In the genomic region with DNA sequence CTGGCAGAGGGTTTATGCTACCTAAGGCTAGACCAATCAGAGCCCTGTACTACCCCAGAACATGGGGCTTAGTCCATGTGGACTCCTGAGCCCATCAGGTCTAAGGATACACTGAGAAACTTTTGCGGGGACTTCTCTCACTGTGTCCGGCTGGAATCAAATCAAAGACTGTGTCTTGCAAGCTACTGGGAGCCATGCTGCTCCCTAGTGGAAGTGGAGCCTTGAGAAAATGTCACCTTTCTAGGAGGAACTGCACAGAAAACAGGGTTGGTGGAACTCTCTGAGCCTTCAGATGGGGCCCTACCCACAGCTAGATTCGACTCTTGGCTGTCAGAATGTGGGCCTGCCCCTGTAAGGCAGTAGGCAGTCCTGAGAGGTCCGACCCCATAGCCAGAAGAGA, we compare ENCODE assay signal across 8 mouse cellular contexts. TPM values are rescaled to one million over a fixed set of nuclear protein-coding genes. Genes with fewer than 3 reads are reported as not detected.
A peak's percentile ranks its signal among the peaks of the same experiment; 100 is the strongest.
DNase-seq lines count a peak whose midpoint lies in the region; ATAC-seq and TF ChIP-seq lines count a peak whose summit lies in the region.
"Had no signal": no experiment of that assay in that cellular context is flagged by ENCODE, and none has a peak within 500 bp of the region (broad histone marks: within the 10 kb centered on the region; RNA-seq: fewer than 3 reads in every experiment).

No protein-coding gene starts in this region.

- 45% methylated on average over 4 of the region's 4 CpGs for WGBS in heart, embryonic 13.5 days
- 45% methylated on average over 4 of the region's 4 CpGs for WGBS in midbrain, postnatal 0 days
- WGBS in midbrain, embryonic 14.5 days, result 49% methylated on average over 4 of the region's 4 CpGs
- 54% methylated on average over 4 of the region's 4 CpGs for WGBS in limb, embryonic 12.5 days
- 47% methylated on average over 4 of the region's 4 CpGs for WGBS in midbrain, embryonic 15.5 days

- peak overlapping the region; percentile 63; the same call in 1 of the 2 replicates for H3K9ac ChIP-seq in heart, embryonic 13.5 days
- no peak overlapping the region for H3K9ac ChIP-seq in midbrain, postnatal 0 days (replicated peaks; ENCODE audit: low read length, poor library complexity, severe bottlenecking)
- no peak overlapping the region for H3K9ac ChIP-seq in midbrain, embryonic 14.5 days (replicated peaks; ENCODE audit: low read length)
- H3K9ac ChIP-seq in limb, embryonic 12.5 days (replicated peaks), result no peak overlapping the region
- no peak overlapping the region for H3K9ac ChIP-seq in midbrain, embryonic 15.5 days

- no peak overlapping the region for H3K4me2 ChIP-seq in heart, embryonic 13.5 days
- no peak overlapping the region for H3K4me2 ChIP-seq in midbrain, postnatal 0 days (ENCODE audit: low read depth, low read length, poor library complexity, severe bottlenecking)
- H3K4me2 ChIP-seq in midbrain, embryonic 14.5 days (ENCODE audit: low read length), result no peak overlapping the region
- no peak overlapping the region for H3K4me2 ChIP-seq in limb, embryonic 12.5 days
- H3K4me2 ChIP-seq in midbrain, embryonic 15.5 days, result no peak overlapping the region

- peak; percentile 44 for TF ChIP-seq CTCF in midbrain, postnatal 0 days (IDR thresholded peaks at IDR 0.05)

- no peak for ATAC-seq in heart, embryonic 13.5 days (ENCODE audit: extremely low read depth, insufficient number of reproducible peaks, low FRiP score, low TSS enrichment)
- no peak for ATAC-seq in midbrain, postnatal 0 days (ENCODE audit: low FRiP score)
- ATAC-seq in midbrain, embryonic 14.5 days (ENCODE audit: low FRiP score, low TSS enrichment), result no peak
- no peak for ATAC-seq in limb, embryonic 12.5 days (ENCODE audit: insufficient number of reproducible peaks, insufficient read depth, low FRiP score, low TSS enrichment, low read depth)
- ATAC-seq in midbrain, embryonic 15.5 days (replicated peaks), result no peak

- no peaks in the 10 kb centered on the region for H3K36me3 ChIP-seq in heart, embryonic 13.5 days
- no peaks in the 10 kb centered on the region for H3K36me3 ChIP-seq in midbrain, postnatal 0 days (ENCODE audit: insufficient read depth, low read length)
- H3K36me3 ChIP-seq in midbrain, embryonic 14.5 days (ENCODE audit: control insufficient read depth, insufficient read depth, low read length), result no peaks in the 10 kb centered on the region
- peaks cover 23% of the 10 kb centered on the region for H3K36me3 ChIP-seq in limb, embryonic 12.5 days
- H3K36me3 ChIP-seq in midbrain, embryonic 15.5 days (replicated peaks), result no peaks in the 10 kb centered on the region

- H3K27me3 ChIP-seq in heart, embryonic 13.5 days (replicated peaks), result peaks cover 18% of the 10 kb centered on the region
- H3K27me3 ChIP-seq in midbrain, postnatal 0 days (ENCODE audit: insufficient read depth, low read length), result no peaks in the 10 kb centered on the region
- no peaks in the 10 kb centered on the region for H3K27me3 ChIP-seq in midbrain, embryonic 14.5 days (ENCODE audit: control insufficient read depth, insufficient read depth, low read length)
- no peaks in the 10 kb centered on the region for H3K27me3 ChIP-seq in limb, embryonic 12.5 days
- H3K27me3 ChIP-seq in midbrain, embryonic 15.5 days (replicated peaks), result no peaks in the 10 kb centered on the region

- H3K9me3 ChIP-seq in heart, embryonic 13.5 days, result no peaks in the 10 kb centered on the region
- H3K9me3 ChIP-seq in midbrain, postnatal 0 days (ENCODE audit: low read length), result no peaks in the 10 kb centered on the region
- H3K9me3 ChIP-seq in midbrain, embryonic 14.5 days (ENCODE audit: control insufficient read depth, low read length), result no peaks in the 10 kb centered on the region
- H3K9me3 ChIP-seq in limb, embryonic 12.5 days, result peaks cover 3% of the 10 kb centered on the region; the same call in 1 of the 2 replicates
- no peaks in the 10 kb centered on the region for H3K9me3 ChIP-seq in midbrain, embryonic 15.5 days
- H3K9me3 ChIP-seq: megakaryocyte, embryonic 14.5 days had no signal

- H3K27ac ChIP-seq in heart, embryonic 13.5 days (replicated peaks), result no peak overlapping the region
- no peak overlapping the region for H3K27ac ChIP-seq in midbrain, postnatal 0 days (ENCODE audit: low read depth, low read length)
- no peak overlapping the region for H3K27ac ChIP-seq in midbrain, embryonic 14.5 days (replicated peaks; ENCODE audit: low read depth, low read length)
- H3K27ac ChIP-seq in limb, embryonic 12.5 days, result 0 out of 2 replicates have a peak overlapping the region, but pooled peaks have one; percentile 4
- H3K27ac ChIP-seq in midbrain, embryonic 15.5 days, result no peak overlapping the region

- DNase-seq in heart, adult 8-10 months (ENCODE audit: low spot score), result no peak
- no peak for DNase-seq in midbrain, postnatal 0 days (ENCODE audit: low spot score)
- DNase-seq in midbrain, embryonic 14.5 days, result no peak
- peak; percentile 87 for DNase-seq in R1 (ENCODE audit: low read depth, low spot score)

- no peak overlapping the region for H3K4me3 ChIP-seq in heart, embryonic 13.5 days
- no peak overlapping the region for H3K4me3 ChIP-seq in midbrain, postnatal 0 days (ENCODE audit: low read depth, low read length)
- no peak overlapping the region for H3K4me3 ChIP-seq in midbrain, embryonic 14.5 days (replicated peaks; ENCODE audit: low read depth, low read length)
- H3K4me3 ChIP-seq in limb, embryonic 12.5 days (replicated peaks), result no peak overlapping the region
- no peak overlapping the region for H3K4me3 ChIP-seq in midbrain, embryonic 15.5 days
- H3K4me3 ChIP-seq: megakaryocyte, embryonic 14.5 days had no signal

- peaks cover 19% of the 10 kb centered on the region for H3K4me1 ChIP-seq in heart, embryonic 13.5 days
- H3K4me1 ChIP-seq in midbrain, postnatal 0 days (ENCODE audit: insufficient read depth, low read length), result no peaks in the 10 kb centered on the region
- H3K4me1 ChIP-seq in midbrain, embryonic 14.5 days (ENCODE audit: control insufficient read depth, insufficient read depth, low read length), result no peaks in the 10 kb centered on the region
- peaks cover 30% of the 10 kb centered on the region for H3K4me1 ChIP-seq in limb, embryonic 12.5 days (replicated peaks)
- peaks cover 5% of the 10 kb centered on the region for H3K4me1 ChIP-seq in midbrain, embryonic 15.5 days

RNA-seq across cellular contexts. Expression of a gene that starts 18.5 kb away (rescaled TPM):
- 2.2 and 2.7 TPM in 2 replicates for polyA plus RNA-seq in heart, embryonic 13.5 days (2015; fragmentation: Nextera tagmentation; extraction: Ambion mirVana)
- 1 to 10 TPM; 4.7 to 6.3 (median 5.5) TPM for total RNA-seq in heart, adult 8-10 months (2022)
- 4.6 and 5.5 TPM in 2 replicates for total RNA-seq in midbrain, postnatal 0 days (2014; rRNA removed)
- polyA plus RNA-seq in midbrain, postnatal 0 days (2015; fragmentation: Nextera tagmentation; extraction: Ambion mirVana), result 1.1 and 1.5 TPM in 2 replicates
- polyA plus RNA-seq in midbrain, embryonic 14.5 days (2014; fragmentation: Nextera tagmentation; extraction: Ambion mirVana), result 0.97 and 1.4 TPM in 2 replicates
- polyA plus RNA-seq in limb, embryonic 12.5 days (2016; fragmentation: Nextera tagmentation; extraction: Ambion mirVana), result 10.2 TPM in 2 replicates
- 1.6 TPM in 2 replicates for polyA plus RNA-seq in midbrain, embryonic 15.5 days (2015; fragmentation: Nextera tagmentation; extraction: Ambion mirVana)

RNA-seq across cellular contexts. Expression of a gene that starts 47.4 kb away (rescaled TPM):
- not detected in 2 replicates for polyA plus RNA-seq in heart, embryonic 13.5 days (2015; fragmentation: Nextera tagmentation; extraction: Ambion mirVana)
- not detected for total RNA-seq in heart, adult 8-10 months (2022)
- 0.22 TPM in 1 of 2 replicates, not detected in the other for total RNA-seq in midbrain, postnatal 0 days (2014; rRNA removed)
- polyA plus RNA-seq in midbrain, postnatal 0 days (2015; fragmentation: Nextera tagmentation; extraction: Ambion mirVana), result not detected in 2 replicates
- not detected in 2 replicates for polyA plus RNA-seq in midbrain, embryonic 14.5 days (2014; fragmentation: Nextera tagmentation; extraction: Ambion mirVana)
- not detected in 2 replicates for polyA plus RNA-seq in limb, embryonic 12.5 days (2016; fragmentation: Nextera tagmentation; extraction: Ambion mirVana)
- polyA plus RNA-seq in midbrain, embryonic 15.5 days (2015; fragmentation: Nextera tagmentation; extraction: Ambion mirVana), result not detected in 2 replicates
